8 mouse cellular contexts compared by ENCODE assay signal in the genomic region with DNA sequence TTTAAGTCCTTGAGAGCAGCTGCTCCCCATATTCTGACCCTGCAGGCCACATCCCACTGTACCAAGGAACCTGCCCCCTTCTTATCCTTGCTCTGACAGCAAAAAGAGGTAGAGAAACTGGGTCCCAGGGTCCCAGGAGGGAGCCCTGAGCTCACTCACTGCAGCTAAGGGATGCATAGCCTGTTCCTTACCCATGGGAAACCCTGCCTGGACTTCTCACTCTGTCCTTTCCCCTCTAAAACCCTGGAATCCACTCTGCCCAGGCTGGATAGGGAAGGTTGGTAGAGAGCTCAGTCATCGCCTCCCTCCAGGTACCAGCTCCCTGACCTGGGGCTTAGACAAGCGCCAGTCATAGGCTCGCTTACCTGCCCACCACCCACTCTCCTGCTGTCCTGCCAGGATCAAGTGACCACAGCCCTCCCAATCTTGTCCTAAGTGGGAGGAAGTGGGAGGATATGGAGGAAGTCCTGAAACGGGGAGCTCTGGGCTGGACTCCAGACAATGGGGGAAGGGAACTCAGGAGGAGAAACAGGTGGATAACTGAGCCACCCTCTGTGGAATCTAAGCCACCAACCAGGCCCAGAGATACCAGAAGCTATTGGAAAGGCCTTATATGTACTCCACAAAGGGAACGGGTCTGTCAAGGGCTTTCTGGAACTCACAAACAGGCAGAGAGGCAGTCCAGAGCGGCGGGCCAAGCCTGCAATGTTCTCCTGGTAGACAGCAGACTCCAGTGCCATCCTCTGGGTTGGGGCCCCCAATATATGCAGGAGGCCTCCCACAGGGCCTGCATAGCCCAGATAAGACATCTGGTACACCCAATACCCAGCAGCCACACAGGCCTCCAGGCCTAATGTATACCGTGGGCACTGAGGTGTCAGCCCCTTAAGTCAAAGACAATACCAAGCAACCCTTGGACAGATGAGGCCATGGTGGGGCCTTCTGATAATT. TPM values are rescaled to one million over a fixed set of nuclear protein-coding genes. Genes with fewer than 3 reads are reported as not detected.
DNase-seq lines count a peak whose midpoint lies in the region; ATAC-seq lines count a peak whose summit lies in the region.
"Had no signal": no experiment of that assay in that cellular context is flagged by ENCODE, and none has a peak within 500 bp of the region (broad histone marks: within the 10 kb centered on the region; RNA-seq: fewer than 3 reads in every experiment).

No protein-coding gene starts in this region.

- no peak for DNase-seq in neural tube, embryonic 10.5 days (ENCODE audit: extremely low spot score, low spot score)
- peak; percentile 80 for DNase-seq in heart, adult 8-10 months (ENCODE audit: low spot score)
- DNase-seq in kidney, postnatal 25 days, result peak; percentile 67 to 75
- DNase-seq in right cerebral cortex, postnatal 14 days, result no peak
- no peak for DNase-seq in right cerebral cortex, adult 18-20 months

- 85% methylated on average over 8 of the region's 8 CpGs for WGBS in neural tube, embryonic 12.5 days

- no peaks in the 10 kb centered on the region for H3K27me3 ChIP-seq in neural tube, embryonic 12.5 days (replicated peaks)
- H3K27me3 ChIP-seq: limb, embryonic 15.5 days had no signal

- no peak overlapping the region for H3K4me3 ChIP-seq in neural tube, embryonic 12.5 days

- peaks cover 4% of the 10 kb centered on the region; the same call in 1 of the 2 replicates for H3K36me3 ChIP-seq in neural tube, embryonic 12.5 days

- H3K9ac ChIP-seq in neural tube, embryonic 12.5 days, result peak overlapping the region; percentile 26; the same call in 1 of the 2 replicates
- H3K9ac ChIP-seq: limb, embryonic 15.5 days had no signal

- no peak for ATAC-seq in neural tube, embryonic 12.5 days (ENCODE audit: low FRiP score, low read depth)
- peak; percentile 83 for ATAC-seq in megakaryocyte-erythroid progenitor cell, adult 5-6 weeks (replicated peaks; ENCODE audit: low FRiP score, low TSS enrichment, poor library complexity, severe bottlenecking)

- H3K4me2 ChIP-seq in neural tube, embryonic 12.5 days (replicated peaks), result peak overlapping the region; percentile 14

- H3K9me3 ChIP-seq in neural tube, embryonic 12.5 days, result no peaks in the 10 kb centered on the region
- H3K9me3 ChIP-seq: limb, embryonic 15.5 days had no signal

- H3K4me1 ChIP-seq in neural tube, embryonic 12.5 days, result peaks cover 35% of the 10 kb centered on the region

- H3K27ac ChIP-seq in neural tube, embryonic 12.5 days, result no peak overlapping the region
- H3K27ac ChIP-seq: limb, embryonic 15.5 days had no signal

RNA-seq across cellular contexts. Expression of a gene that starts 2.3 kb away (rescaled TPM):
- 143 and 157 TPM in 2 replicates for polyA plus RNA-seq in neural tube, embryonic 12.5 days (2016; fragmentation: Nextera tagmentation; extraction: Ambion mirVana)
- 100 to 1,000 TPM in 2 of 4 experiments, 10 to 100 TPM in 2; 81.4 to 113 (median 96.2) TPM for total RNA-seq in heart, adult 8-10 months (2022)
- total RNA-seq in megakaryocyte-erythroid progenitor cell, adult 5-6 weeks (2014; fragmentation: Nextera tagmentation), result 89.4 and 102 TPM in 2 replicates
- total RNA-seq in megakaryocyte-erythroid progenitor cell, adult 5-6 weeks (2017), result 33.0 and 55.6 TPM in 2 replicates

RNA-seq across cellular contexts. Expression of a gene that starts 20.9 kb away (rescaled TPM):
- 160 and 168 TPM in 2 replicates for polyA plus RNA-seq in neural tube, embryonic 12.5 days (2016; fragmentation: Nextera tagmentation; extraction: Ambion mirVana)
- 10 to 100 TPM; 23.5 to 27.1 (median 26.2) TPM for total RNA-seq in heart, adult 8-10 months (2022)
- total RNA-seq in megakaryocyte-erythroid progenitor cell, adult 5-6 weeks (2014; fragmentation: Nextera tagmentation), result 59.0 and 76.4 TPM in 2 replicates
- total RNA-seq in megakaryocyte-erythroid progenitor cell, adult 5-6 weeks (2017), result 65.4 and 92.3 TPM in 2 replicates

RNA-seq across cellular contexts. Expression of a gene that starts 47.4 kb away (rescaled TPM):
- polyA plus RNA-seq in neural tube, embryonic 12.5 days (2016; fragmentation: Nextera tagmentation; extraction: Ambion mirVana), result 57.5 and 61.1 TPM in 2 replicates
- total RNA-seq in heart, adult 8-10 months (2022), result 10 to 100 TPM; 38.9 to 42.7 (median 40.5) TPM
- 30.4 and 53.1 TPM in 2 replicates for total RNA-seq in megakaryocyte-erythroid progenitor cell, adult 5-6 weeks (2014; fragmentation: Nextera tagmentation)
- 107 and 139 TPM in 2 replicates for total RNA-seq in megakaryocyte-erythroid progenitor cell, adult 5-6 weeks (2017)

Comparison
In these comparisons a context has a peak if more than half of its experiments do, and no peak if none do; other contexts are left out.
1. DNase-seq: peak in heart, adult 8-10 months (single experiment) and kidney, postnatal 25 days (2 of 2); none in neural tube, embryonic 10.5 days (single experiment), right cerebral cortex, postnatal 14 days (single experiment) and right cerebral cortex, adult 18-20 months (single experiment).